Mouse (Mus musculus) heart, adult 2 months (tissue): ENCODE results near the gene Tmem44. TPM values are rescaled to one million over a fixed set of nuclear protein-coding genes. Genes with fewer than 3 reads are reported as not detected.

Experiments
- DNase-seq, 2 experiments: peaks; one replicate each; pipeline ENCODE4 v3.0.0; 2021
- H3K27ac ChIP-seq: fragments of 200-600 bp; 2 replicates; pipeline ENCODE4 v1.8.1; 2022
- H3K27me3 ChIP-seq: fragments of 200-500 bp; 2 replicates; pipeline ENCODE4 v1.6.1; 2012; ENCODE audit warnings: mild to moderate bottlenecking, low read length, inconsistent platforms, mixed read lengths; ENCODE audit not compliant: control insufficient read depth, insufficient read depth
- H3K36me3 ChIP-seq: fragments of 200-500 bp; 2 replicates; pipeline ENCODE4 v1.6.1; 2012; ENCODE audit warnings: low read length, inconsistent platforms; ENCODE audit not compliant: control insufficient read depth, insufficient read depth
- H3K4me1 ChIP-seq: fragments of 200-500 bp; 2 replicates; pipeline ENCODE4 v1.6.1; 2011; ENCODE audit warnings: low read length; ENCODE audit not compliant: control insufficient read depth, insufficient read depth
- H3K4me3 ChIP-seq: fragments of 200-600 bp; 2 replicates; pipeline ENCODE4 v1.8.1; 2022
- H3K79me2 ChIP-seq: fragments of 200-500 bp; replicated peaks from 2 replicates; pipeline ENCODE4 v1.6.1; 2012; ENCODE audit warnings: mild to moderate bottlenecking, inconsistent platforms, low read length, moderate library complexity, mixed read lengths; ENCODE audit not compliant: control insufficient read depth, insufficient read depth
- H3K9ac ChIP-seq: fragments of 200-500 bp; 2 replicates; pipeline ENCODE4 v1.6.1; 2012; ENCODE audit warnings: low read depth, mild to moderate bottlenecking, control low read depth, inconsistent platforms, low read length, mixed read lengths
- CTCF ChIP-seq: fragments of 200-600 bp; IDR thresholded peaks from 2 replicates; pipeline ENCODE4 v1.8.1; 2022; ENCODE audit warnings: antibody characterized with exemption, mild to moderate bottlenecking, moderate library complexity
- EP300 ChIP-seq: fragments of 200-500 bp; IDR thresholded peaks from 2 replicates; pipeline ENCODE4 v1.6.1; 2011; ENCODE audit warnings: low read depth, low read length, control low read depth; ENCODE audit not compliant: insufficient read depth
- POLR2A ChIP-seq: fragments of 200-500 bp; IDR thresholded peaks from 2 replicates; pipeline ENCODE4 v1.6.1; 2011; ENCODE audit warnings: mild to moderate bottlenecking, low read depth, low read length, control low read depth; ENCODE audit not compliant: insufficient read depth
- WGBS: fragments of 180-500 bp; shearing (Covaris S2); methylation state at CpG from one replicate; pipeline ENCODE4 v1.1.7; 2018; 5-methylcytosine and 5-hydroxymethylcytosine counted together
- intact Hi-C: fragments of 180-260 bp; cut with DNase I; formaldehyde crosslinking; loops from one replicate; pipeline ENCODE4 v1.15.1; 2025
- polyA plus RNA-seq: library from polyadenylated mRNA; depleted of rRNA; stranded (reverse); fragments of >200 nt; gene quantifications from 2 replicates; pipeline ENCODE4 v1.2.3, GENCODE M21; 2012
- total RNA-seq, 2 experiments: library from RNA; stranded (reverse); gene quantifications; 2 replicates each; pipeline ENCODE4 v1.2.3; 2021

The Tmem44 gene
- total and polyA plus RNA-seq, 3 experiments: 4.4 to 9.8 (median 5.8) TPM

GRCm38 (mm10) chr16:30513050-30514024, 37.3 kb downstream of the Tmem44 start:
- Histone ChIP-seq H3K27ac (peak overlapping the region; percentile 1), H3K79me2 (no peaks in the 10 kb centered on the region), H3K4me1 (peaks cover 11% of the 10 kb centered on the region), H3K27me3 (no peaks in the 10 kb centered on the region), H3K36me3 (no peaks in the 10 kb centered on the region), H3K4me3 (no peak overlapping the region), H3K9ac (no peak overlapping the region)
- intact Hi-C loops: no loop called here
- 50% methylated on average over 20 of the region's 20 CpGs for WGBS
- TF ChIP-seq POLR2A (no peak), EP300 (no peak), CTCF (no peak)
- peak in 1 of 2 experiments; percentile 63 for DNase-seq

- no peaks in the 10 kb centered on the region for H3K79me2 ChIP-seq
- no peaks in the 10 kb centered on the region for H3K27me3 ChIP-seq
- H3K36me3 ChIP-seq: no peaks in the 10 kb centered on the region
- peaks cover 9% of the 10 kb centered on the region for H3K4me1 ChIP-seq
- WGBS: 47% methylated on average over 8 of the region's 8 CpGs
- H3K27ac ChIP-seq: peak overlapping the region; percentile 1
- intact Hi-C loops: no loop called here
- DNase-seq: peak in 1 of 2 experiments; percentile 49
- TF ChIP-seq EP300 (0 out of 2 replicates have a peak, but pooled peaks have one; percentile 18), POLR2A (no peak)
- H3K4me3 ChIP-seq: no peak overlapping the region
- no peak overlapping the region for H3K9ac ChIP-seq
Measured at GRCm38 (mm10) chr16:30512375-30513049, 38.1 kb downstream of the Tmem44 start.

GRCm38 (mm10) chr16:30511563-30512340, 38.9 kb downstream of the Tmem44 start:
- Histone ChIP-seq H3K9ac (no peak overlapping the region), H3K36me3 (no peaks in the 10 kb centered on the region), H3K79me2 (no peaks in the 10 kb centered on the region), H3K4me1 (peaks cover 9% of the 10 kb centered on the region), H3K27ac (no peak overlapping the region; the same call in 1 of the 2 replicates), H3K27me3 (no peaks in the 10 kb centered on the region), H3K4me3 (no peak overlapping the region; the same call in 1 of the 2 replicates)
- intact Hi-C loops: no loop called here
- WGBS: 83% methylated on average over 13 of the region's 13 CpGs
- TF ChIP-seq CTCF: no peak
- no peak for TF ChIP-seq POLR2A
- TF ChIP-seq EP300: no peak
- DNase-seq: no peak

DNA sequence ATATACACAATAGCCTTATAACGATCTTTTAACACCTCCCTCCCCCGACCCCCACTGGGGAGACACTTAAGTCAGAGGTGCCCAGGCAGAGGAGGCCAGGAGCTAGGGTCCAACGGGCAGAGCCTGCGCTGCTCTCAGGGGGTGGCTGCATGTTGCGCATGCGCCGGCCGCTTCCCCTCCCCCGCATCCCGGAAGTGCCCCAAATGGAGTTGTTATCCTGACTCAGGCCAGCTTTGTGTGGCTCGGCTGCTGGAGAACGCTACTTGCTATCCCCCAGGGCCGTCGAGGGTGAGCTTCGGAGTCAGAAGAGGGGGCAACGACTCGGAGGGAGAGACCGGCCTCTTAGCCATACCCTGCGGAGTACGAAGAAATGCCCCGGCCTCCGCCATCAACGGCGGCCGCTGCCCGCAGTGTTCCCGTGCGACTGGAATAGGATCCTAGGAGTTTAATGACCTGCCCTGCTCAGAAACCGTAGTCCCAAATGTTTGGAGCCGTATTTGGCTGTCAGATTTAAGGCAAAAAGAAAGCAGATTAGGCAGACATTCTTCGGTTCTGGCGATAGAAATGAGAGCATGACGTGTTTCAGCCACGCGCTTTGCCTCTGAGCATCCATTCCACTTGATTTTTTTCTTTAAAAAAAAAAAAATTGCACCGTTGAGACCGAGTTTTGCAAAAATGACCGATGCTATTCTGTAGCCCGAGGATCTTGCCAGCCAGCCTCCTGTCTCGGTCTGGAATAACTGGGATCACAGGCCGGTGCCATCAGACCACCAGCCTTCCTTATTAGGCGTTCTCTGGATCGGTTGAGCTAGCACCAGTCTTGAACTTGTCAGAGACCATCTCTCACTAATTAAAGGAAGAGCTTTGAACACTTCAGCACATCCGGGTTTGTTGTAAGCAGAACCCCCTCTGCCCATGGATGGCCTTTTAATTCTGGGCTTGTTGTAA, 39.9 kb downstream of the Tmem44 start:
- peaks cover 9% of the 10 kb centered on the region for H3K4me1 ChIP-seq
- TF ChIP-seq CTCF (no peak), EP300 (peak; percentile 91; the same call in 1 of the 2 replicates), POLR2A (peak; percentile 95)
- H3K79me2 ChIP-seq: no peaks in the 10 kb centered on the region
- H3K4me3 ChIP-seq: peak overlapping the region; percentile 57
- no peaks in the 10 kb centered on the region for H3K36me3 ChIP-seq
- intact Hi-C loops: no loop called here
- DNase-seq: peak; percentile 90 to 92
- peak overlapping the region; percentile 90 for H3K9ac ChIP-seq
- peak overlapping the region; percentile 98 for H3K27ac ChIP-seq
- no peaks in the 10 kb centered on the region for H3K27me3 ChIP-seq
- 3% methylated on average over 44 of the region's 44 CpGs for WGBS

- peak overlapping the region; percentile 98 for H3K27ac ChIP-seq
- 17% methylated on average over 9 of the region's 9 CpGs for WGBS
Measured at GRCm38 (mm10) chr16:30510091-30510490, 40.6 kb downstream of the Tmem44 start.

More at GRCm38 (mm10) chr16:30510091-30510490, 40.6 kb downstream of the Tmem44 start:
- Histone ChIP-seq H3K36me3 (no peaks in the 10 kb centered on the region), H3K4me1 (peaks cover 9% of the 10 kb centered on the region), H3K4me3 (peak overlapping the region; percentile 57), H3K9ac (peak overlapping the region; percentile 65), H3K79me2 (no peaks in the 10 kb centered on the region), H3K27me3 (no peaks in the 10 kb centered on the region)
- intact Hi-C loops: no loop called here
- no peak for DNase-seq
- TF ChIP-seq EP300 (no peak), POLR2A (no peak), CTCF (no peak)
